Mouse (Mus musculus): ENCODE measurements around the gene Gga3. TPM values are rescaled to one million over a fixed set of nuclear protein-coding genes. Genes with fewer than 3 reads are reported as not detected.
A peak's percentile ranks its signal among the peaks of the same experiment; 100 is the strongest.

Gene Gga3
- polyA plus RNA-seq, 1 experiment = 69.3 TPM

- no peaks in the 10 kb centered on the region for H3K27me3 ChIP-seq (ENCODE audit: control insufficient read depth, insufficient read depth, low read length, poor library complexity, severe bottlenecking)
- peak overlapping the region; percentile 50; the same call in 1 of the 2 replicates for H3K27ac ChIP-seq (ENCODE audit: insufficient read depth, low read length)
- peaks cover 1% of the 10 kb centered on the region for H3K4me1 ChIP-seq (ENCODE audit: control insufficient read depth, insufficient read depth, low read length)
- TF ChIP-seq EP300 (IDR thresholded peaks at IDR 0.05; ENCODE audit: insufficient read depth, low read depth, low read length) (no peak), CTCF (IDR thresholded peaks at IDR 0.05; ENCODE audit: low read depth, low read length) (no peak), POLR2A (IDR thresholded peaks at IDR 0.05; ENCODE audit: insufficient read depth, low read length) (no peak)
- H3K9ac ChIP-seq (ENCODE audit: low read depth, poor library complexity, severe bottlenecking) = no peak overlapping the region
- peaks cover 16% of the 10 kb centered on the region for H3K36me3 ChIP-seq (ENCODE audit: control insufficient read depth, insufficient read depth, low read length, poor library complexity, severe bottlenecking)
- H3K9me3 ChIP-seq (replicated peaks; ENCODE audit: control insufficient read depth, insufficient read depth, low read length, poor library complexity, severe bottlenecking) = no peaks in the 10 kb centered on the region
- H3K4me3 ChIP-seq (ENCODE audit: low read depth, low read length) = no peak overlapping the region
These were observed 65.8 kb downstream of the Gga3 start for GRCm38 (mm10) chr11:115538045-115538444.

GRCm38 (mm10) chr11:115536856-115537568 lies 66.8 kb downstream of the Gga3 start:
- H3K27ac ChIP-seq (ENCODE audit: insufficient read depth, low read length) = peak overlapping the region; percentile 97
- no peak for TF ChIP-seq CTCF (IDR thresholded peaks at IDR 0.05; ENCODE audit: low read depth, low read length)
- TF ChIP-seq EP300 (IDR thresholded peaks at IDR 0.05; ENCODE audit: insufficient read depth, low read depth, low read length) = no peak
- TF ChIP-seq POLR2A (IDR thresholded peaks at IDR 0.05; ENCODE audit: insufficient read depth, low read length) = no peak
- peak overlapping the region; percentile 78 for H3K9ac ChIP-seq (ENCODE audit: low read depth, poor library complexity, severe bottlenecking)

GRCm38 (mm10) chr11:115536038-115536681 lies 67.7 kb downstream of the Gga3 start, which contains the start of gene Sumo2:
Gene Sumo2, minus strand, starts transcription at chr11:115536276.
- 0 out of 2 replicates have a peak, but pooled peaks have one; percentile 36 for TF ChIP-seq EP300 (IDR thresholded peaks at IDR 0.05; ENCODE audit: insufficient read depth, low read depth, low read length)
- TF ChIP-seq CTCF (IDR thresholded peaks at IDR 0.05; ENCODE audit: low read depth, low read length) = no peak
- peak; percentile 27 for TF ChIP-seq POLR2A (IDR thresholded peaks at IDR 0.05; ENCODE audit: insufficient read depth, low read length)
- Histone ChIP-seq H3K4me3 (ENCODE audit: low read depth, low read length) (peak within 1 kb of the TSS; percentile 90), H3K9ac (ENCODE audit: low read depth, poor library complexity, severe bottlenecking) (peak within 1 kb of the TSS; percentile 99)

More at GRCm38 (mm10) chr11:115536856-115537568, 66.8 kb downstream of the Gga3 start:
- Histone ChIP-seq H3K36me3 (ENCODE audit: control insufficient read depth, insufficient read depth, low read length, poor library complexity, severe bottlenecking) (peaks cover 27% of the 10 kb centered on the region), H3K27me3 (ENCODE audit: control insufficient read depth, insufficient read depth, low read length, poor library complexity, severe bottlenecking) (no peaks in the 10 kb centered on the region), H3K4me1 (ENCODE audit: control insufficient read depth, insufficient read depth, low read length) (peaks cover 1% of the 10 kb centered on the region), H3K4me3 (ENCODE audit: low read depth, low read length) (peak overlapping the region; percentile 80), H3K9me3 (replicated peaks; ENCODE audit: control insufficient read depth, insufficient read depth, low read length, poor library complexity, severe bottlenecking) (no peaks in the 10 kb centered on the region)

GRCm38 (mm10) chr11:115535401-115536037 lies 68.3 kb downstream of the Gga3 start:
- Histone ChIP-seq H3K4me3 (ENCODE audit: low read depth, low read length) (peak overlapping the region; percentile 90), H3K9me3 (replicated peaks; ENCODE audit: control insufficient read depth, insufficient read depth, low read length, poor library complexity, severe bottlenecking) (no peaks in the 10 kb centered on the region), H3K27ac (ENCODE audit: insufficient read depth, low read length) (peak overlapping the region; percentile 60), H3K9ac (ENCODE audit: low read depth, poor library complexity, severe bottlenecking) (peak overlapping the region; percentile 99), H3K27me3 (ENCODE audit: control insufficient read depth, insufficient read depth, low read length, poor library complexity, severe bottlenecking) (no peaks in the 10 kb centered on the region), H3K4me1 (ENCODE audit: control insufficient read depth, insufficient read depth, low read length) (peaks cover 1% of the 10 kb centered on the region), H3K36me3 (ENCODE audit: control insufficient read depth, insufficient read depth, low read length, poor library complexity, severe bottlenecking) (peaks cover 39% of the 10 kb centered on the region)
- no peak for TF ChIP-seq POLR2A (IDR thresholded peaks at IDR 0.05; ENCODE audit: insufficient read depth, low read length)
- no peak for TF ChIP-seq CTCF (IDR thresholded peaks at IDR 0.05; ENCODE audit: low read depth, low read length)
- no peak for TF ChIP-seq EP300 (IDR thresholded peaks at IDR 0.05; ENCODE audit: insufficient read depth, low read depth, low read length)

More at GRCm38 (mm10) chr11:115536038-115536681, 67.7 kb downstream of the Gga3 start, which contains the start of gene Sumo2:
- no peaks in the 10 kb centered on the region for H3K27me3 ChIP-seq (ENCODE audit: control insufficient read depth, insufficient read depth, low read length, poor library complexity, severe bottlenecking)
- H3K36me3 ChIP-seq (ENCODE audit: control insufficient read depth, insufficient read depth, low read length, poor library complexity, severe bottlenecking) = peaks cover 35% of the 10 kb centered on the region
- peak within 1 kb of the TSS; percentile 97 for H3K27ac ChIP-seq (ENCODE audit: insufficient read depth, low read length)
- no peaks in the 10 kb centered on the region for H3K9me3 ChIP-seq (replicated peaks; ENCODE audit: control insufficient read depth, insufficient read depth, low read length, poor library complexity, severe bottlenecking)
- peaks cover 1% of the 10 kb centered on the region for H3K4me1 ChIP-seq (ENCODE audit: control insufficient read depth, insufficient read depth, low read length)

DNA sequence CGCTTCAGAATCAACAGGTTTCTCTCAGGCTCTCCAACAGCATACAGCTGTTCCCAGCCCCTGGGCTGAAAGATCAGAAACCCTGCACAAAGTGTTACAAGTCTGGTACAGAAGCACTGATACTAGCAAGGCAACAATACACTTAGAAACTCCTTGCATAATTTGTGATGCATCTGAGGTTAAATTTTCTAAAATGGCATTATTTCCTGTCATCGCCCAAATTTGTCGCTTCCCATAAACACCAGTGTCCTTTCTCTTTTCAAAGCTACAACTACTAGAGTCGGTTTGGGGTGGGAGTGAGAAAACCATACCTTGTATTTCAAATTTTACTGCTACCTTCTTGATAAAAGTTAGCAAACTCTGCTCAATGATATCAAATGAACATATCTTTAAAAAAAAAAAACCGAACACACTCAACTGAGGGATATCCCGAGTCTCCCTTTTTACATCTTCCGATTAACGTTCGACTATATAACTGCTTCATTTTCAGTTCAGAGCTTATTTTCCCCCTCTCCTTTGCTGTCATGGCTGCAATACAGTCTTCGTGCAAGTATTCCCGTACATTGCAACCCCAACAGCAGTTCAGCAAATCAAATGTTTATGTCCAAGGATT lies 69.0 kb downstream of the Gga3 start:
- Histone ChIP-seq H3K9me3 (replicated peaks; ENCODE audit: control insufficient read depth, insufficient read depth, low read length, poor library complexity, severe bottlenecking) (no peaks in the 10 kb centered on the region), H3K9ac (ENCODE audit: low read depth, poor library complexity, severe bottlenecking) (peak overlapping the region; percentile 99), H3K4me3 (ENCODE audit: low read depth, low read length) (peak overlapping the region; percentile 90), H3K27ac (ENCODE audit: insufficient read depth, low read length) (peak overlapping the region; percentile 4), H3K36me3 (ENCODE audit: control insufficient read depth, insufficient read depth, low read length, poor library complexity, severe bottlenecking) (peaks cover 45% of the 10 kb centered on the region), H3K27me3 (ENCODE audit: control insufficient read depth, insufficient read depth, low read length, poor library complexity, severe bottlenecking) (no peaks in the 10 kb centered on the region), H3K4me1 (ENCODE audit: control insufficient read depth, insufficient read depth, low read length) (peaks cover 1% of the 10 kb centered on the region)
- TF ChIP-seq POLR2A (IDR thresholded peaks at IDR 0.05; ENCODE audit: insufficient read depth, low read length) = no peak
- no peak for TF ChIP-seq CTCF (IDR thresholded peaks at IDR 0.05; ENCODE audit: low read depth, low read length)
- TF ChIP-seq EP300 (IDR thresholded peaks at IDR 0.05; ENCODE audit: insufficient read depth, low read depth, low read length) = no peak

Other genes starting within 250 kb of the Gga3 start
- gene Hid1, start 236.3 kb downstream of the Gga3 start, polyA plus RNA-seq (2011; ENCODE audit: insufficient read depth, insufficient read length, low read depth, missing spikeins) = 2.5 and 3.2 TPM in 2 replicates
- 12.3 and 14.1 TPM in 2 replicates for gene Cdr2l, start 222.1 kb downstream of the Gga3 start, polyA plus RNA-seq (2011; ENCODE audit: insufficient read depth, insufficient read length, low read depth, missing spikeins)
- gene Mrpl58, start 200.3 kb downstream of the Gga3 start, polyA plus RNA-seq (2011; ENCODE audit: insufficient read depth, insufficient read length, low read depth, missing spikeins) = 50.9 and 60.6 TPM in 2 replicates
- gene Atp5h, start 184.1 kb downstream of the Gga3 start, polyA plus RNA-seq (2011; ENCODE audit: insufficient read depth, insufficient read length, low read depth, missing spikeins) = 340 and 358 TPM in 2 replicates
- 22.9 and 26.4 TPM in 2 replicates for gene Kctd2, start 183.9 kb downstream of the Gga3 start, polyA plus RNA-seq (2011; ENCODE audit: insufficient read depth, insufficient read length, low read depth, missing spikeins)
- not detected in 2 replicates for gene Trim80, start 163.5 kb downstream of the Gga3 start, polyA plus RNA-seq (2011; ENCODE audit: insufficient read depth, insufficient read length, low read depth, missing spikeins)
- gene Slc16a5, start 141.6 kb downstream of the Gga3 start, polyA plus RNA-seq (2011; ENCODE audit: insufficient read depth, insufficient read length, low read depth, missing spikeins) = not detected in 2 replicates
- 3.0 and 3.6 TPM in 2 replicates for gene Armc7, start 128.4 kb downstream of the Gga3 start, polyA plus RNA-seq (2011; ENCODE audit: insufficient read depth, insufficient read length, low read depth, missing spikeins)
- gene Nt5c, start 112.2 kb downstream of the Gga3 start, polyA plus RNA-seq (2011; ENCODE audit: insufficient read depth, insufficient read length, low read depth, missing spikeins) = 42.7 and 43.2 TPM in 2 replicates
- 163 and 173 TPM in 2 replicates for gene Jpt1, start 89.7 kb downstream of the Gga3 start, polyA plus RNA-seq (2011; ENCODE audit: insufficient read depth, insufficient read length, low read depth, missing spikeins)
- 1,012 and 1,017 TPM in 2 replicates for gene Sumo2, start 67.8 kb downstream of the Gga3 start, polyA plus RNA-seq (2011; ENCODE audit: insufficient read depth, insufficient read length, low read depth, missing spikeins)
- 99.9 and 103 TPM in 2 replicates for gene Nup85, start 39.6 kb downstream of the Gga3 start, polyA plus RNA-seq (2011; ENCODE audit: insufficient read depth, insufficient read length, low read depth, missing spikeins)
- 29.3 and 35.5 TPM in 2 replicates for gene Mrps7, start 126 bp downstream of the Gga3 start, polyA plus RNA-seq (2011; ENCODE audit: insufficient read depth, insufficient read length, low read depth, missing spikeins)
- gene Mif4gd, start 8.9 kb upstream of the Gga3 start, polyA plus RNA-seq (2011; ENCODE audit: insufficient read depth, insufficient read length, low read depth, missing spikeins) = 50.4 and 55.0 TPM in 2 replicates
- 34.7 and 35.8 TPM in 2 replicates for gene Slc25a19, start 24.2 kb upstream of the Gga3 start, polyA plus RNA-seq (2011; ENCODE audit: insufficient read depth, insufficient read length, low read depth, missing spikeins)
- 75.0 and 75.9 TPM in 2 replicates for gene Grb2, start 104.5 kb upstream of the Gga3 start, polyA plus RNA-seq (2011; ENCODE audit: insufficient read depth, insufficient read length, low read depth, missing spikeins)
- gene Tmem94, start 161.4 kb upstream of the Gga3 start, polyA plus RNA-seq (2011; ENCODE audit: insufficient read depth, insufficient read length, low read depth, missing spikeins) = 29.2 and 32.6 TPM in 2 replicates
- gene Caskin2, start 209.6 kb upstream of the Gga3 start, polyA plus RNA-seq (2011; ENCODE audit: insufficient read depth, insufficient read length, low read depth, missing spikeins) = 10.5 and 12.1 TPM in 2 replicates
- gene Tsen54, start 210.7 kb upstream of the Gga3 start, polyA plus RNA-seq (2011; ENCODE audit: insufficient read depth, insufficient read length, low read depth, missing spikeins) = 26.9 and 30.2 TPM in 2 replicates
- 92.1 and 99.1 TPM in 2 replicates for gene Llgl2, start 220.0 kb upstream of the Gga3 start, polyA plus RNA-seq (2011; ENCODE audit: insufficient read depth, insufficient read length, low read depth, missing spikeins)

Data from ES-Bruce4 (cell line).